ENCODE assay signal across 16 mouse cellular contexts in the genomic region with DNA sequence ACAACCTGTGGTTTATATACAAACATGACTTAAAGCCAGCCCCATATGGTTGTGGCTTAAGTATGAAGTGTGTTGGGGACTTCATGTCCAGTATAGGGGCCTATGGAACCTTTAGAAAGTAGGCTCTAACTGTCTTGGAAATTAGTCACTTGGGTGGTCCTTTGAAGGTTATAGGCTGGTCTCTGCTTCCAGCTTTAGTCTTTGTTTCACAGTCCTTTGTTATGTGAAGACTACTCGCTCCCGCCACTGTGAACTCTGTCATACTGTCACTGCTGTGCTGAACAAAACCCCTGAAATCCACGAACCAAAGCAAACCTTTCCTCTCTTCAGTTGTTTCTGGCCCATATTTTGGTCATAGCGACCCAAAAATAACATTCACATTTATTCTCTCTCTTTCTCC. TPM values are rescaled to one million over a fixed set of nuclear protein-coding genes. Genes with fewer than 3 reads are reported as not detected.
"Had no signal": no experiment of that assay in that cellular context is flagged by ENCODE, and none has a peak within 500 bp of the region (broad histone marks: within the 10 kb centered on the region; RNA-seq: fewer than 3 reads in every experiment).

No protein-coding gene starts in this region.

- DNase-seq: gastrocnemius, adult 2 months; gastrocnemius, postnatal 10 days; gastrocnemius, postnatal 25 days; heart, adult 18-20 months; heart, postnatal 10 days; kidney, adult 18-20 months; kidney, adult 8-10 months; kidney, postnatal 10 days; kidney, postnatal 25 days; kidney, postnatal 4 days; layer of hippocampus, postnatal 36 days; left cerebral cortex, postnatal 4 days had no signal

RNA-seq across cellular contexts. Expression of a gene that starts 39.5 kb away (rescaled TPM):
- total RNA-seq: gastrocnemius, adult 2 months; granulocyte monocyte progenitor cell, adult 5-6 weeks; hematopoietic stem cell, adult 5-6 weeks had no signal
- polyA plus RNA-seq: liver, adult 2 months; liver, embryonic 12.5 days had no signal
